Mouse (Mus musculus): ENCODE measurements around the gene Gpr153.

The Gpr153 gene

DNA sequence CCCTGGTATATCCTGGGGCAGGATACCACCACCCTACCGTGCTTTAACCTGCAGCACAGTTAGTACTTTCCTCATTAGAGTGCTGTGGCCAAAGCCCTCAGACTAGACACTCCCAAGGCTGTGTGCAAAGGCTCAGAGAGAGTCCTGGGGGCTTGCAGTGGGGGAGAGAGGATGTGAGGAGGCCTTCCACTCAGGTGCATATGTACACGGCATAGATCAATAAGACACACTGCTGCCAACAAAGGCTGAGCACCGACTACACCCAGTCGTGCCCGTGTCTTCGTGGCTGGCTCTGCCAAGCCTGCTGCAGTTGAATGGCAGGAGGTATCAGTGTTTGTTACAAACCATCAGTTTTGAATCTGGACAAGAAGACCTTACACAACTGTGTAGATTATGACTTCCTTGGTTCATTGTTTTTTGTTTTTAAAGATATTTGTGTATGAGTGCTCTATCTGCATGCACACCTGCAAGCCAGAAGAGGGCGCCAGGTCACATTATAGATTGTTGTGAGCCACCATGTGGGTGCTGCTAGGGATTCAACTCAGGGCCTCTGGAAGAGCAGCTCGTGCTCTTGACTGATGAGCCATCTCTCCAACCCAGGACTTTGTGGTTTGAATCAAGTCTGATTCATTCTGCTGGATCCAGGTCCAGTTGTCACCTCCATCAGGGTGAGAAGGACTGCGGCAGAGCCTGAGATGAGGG is 9.0 kb upstream of the Gpr153 start:
- DNase-seq (ENCODE audit: low spot score), result no peak

DNA sequence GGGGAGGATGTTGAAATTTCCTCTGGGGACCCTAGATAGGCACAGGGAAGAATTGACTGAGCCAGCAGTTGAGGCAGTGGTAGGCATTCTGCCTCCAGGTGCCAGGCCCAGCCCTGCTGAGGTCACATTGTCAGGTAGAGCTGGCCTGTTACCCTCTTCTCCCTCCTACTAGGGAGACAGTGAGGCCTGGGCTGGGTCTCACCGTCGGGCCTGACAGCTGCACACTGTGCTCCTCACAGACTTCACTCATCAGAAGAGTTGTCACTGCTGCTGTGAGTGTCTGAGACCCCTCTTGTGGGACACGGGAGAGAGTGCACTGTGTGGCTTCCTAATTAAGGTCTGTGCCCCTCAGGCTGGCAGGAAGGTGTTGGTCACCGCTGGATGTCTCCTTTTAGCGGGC is 8.2 kb upstream of the Gpr153 start:
- DNase-seq (ENCODE audit: low spot score), result no peak

DNA sequence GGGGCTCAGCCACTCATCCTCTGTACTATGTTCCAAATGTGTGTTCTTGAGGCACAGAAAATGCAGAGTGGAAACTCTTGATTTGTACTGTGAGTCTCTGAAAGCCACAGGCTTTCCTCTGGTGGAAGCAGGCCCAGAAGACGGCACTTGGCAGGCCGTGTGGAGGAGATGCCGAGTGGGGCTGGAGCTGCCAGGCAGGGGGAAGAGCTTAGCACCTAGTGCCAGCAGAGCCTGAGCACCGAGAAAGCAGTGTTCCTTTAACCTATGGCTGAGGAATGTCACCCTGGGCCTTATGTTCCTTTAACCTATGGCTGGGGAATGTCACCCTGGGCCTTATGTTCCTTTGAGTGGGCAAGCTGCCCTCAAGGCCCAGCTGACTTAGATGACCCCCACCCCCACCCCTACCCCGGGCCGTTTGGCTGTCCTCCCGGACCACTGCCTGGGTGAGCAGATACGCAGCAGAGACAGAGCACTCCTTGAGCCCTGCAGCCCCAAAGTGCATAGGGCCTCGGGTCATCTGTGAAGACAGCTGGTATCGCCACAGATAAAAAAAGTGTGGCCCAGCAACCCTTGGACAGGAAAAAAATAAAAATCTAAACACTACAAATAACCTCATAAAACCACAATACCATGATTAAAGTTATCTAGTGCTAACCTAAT is 7.7 kb upstream of the Gpr153 start:
- DNase-seq (ENCODE audit: low spot score), result peak; percentile 36

DNA sequence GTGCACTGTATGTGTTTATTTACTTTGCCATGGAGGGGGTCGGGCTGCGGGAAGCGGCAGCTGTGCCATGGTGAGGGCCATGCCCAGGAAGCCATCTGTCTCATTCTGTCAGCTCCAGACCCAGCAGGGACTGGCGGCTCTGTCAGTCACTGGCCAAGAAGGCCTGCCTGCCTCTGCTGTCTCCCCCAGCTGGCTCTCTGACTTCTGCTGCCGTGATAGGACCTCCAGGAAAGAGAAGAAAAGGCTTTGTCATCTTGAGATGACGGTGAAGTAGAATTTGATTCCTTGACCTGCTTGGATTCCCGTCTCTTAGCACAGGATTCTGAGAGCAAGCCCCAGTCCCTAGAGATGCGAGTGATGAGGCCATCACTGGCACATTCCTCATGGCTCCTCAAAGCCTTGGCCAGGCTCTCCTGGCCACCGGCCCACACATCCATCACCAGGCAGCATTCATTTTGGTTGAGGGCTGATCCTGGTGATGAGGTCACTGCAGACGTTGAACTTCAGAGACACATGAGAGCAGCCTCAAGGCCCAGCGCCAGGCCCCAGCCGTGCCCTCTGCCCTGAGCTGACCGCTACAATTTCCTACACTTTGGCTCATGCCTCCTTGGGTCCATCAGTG is 6.2 kb upstream of the Gpr153 start:
- peak; percentile 39 for DNase-seq (ENCODE audit: low spot score)

DNA sequence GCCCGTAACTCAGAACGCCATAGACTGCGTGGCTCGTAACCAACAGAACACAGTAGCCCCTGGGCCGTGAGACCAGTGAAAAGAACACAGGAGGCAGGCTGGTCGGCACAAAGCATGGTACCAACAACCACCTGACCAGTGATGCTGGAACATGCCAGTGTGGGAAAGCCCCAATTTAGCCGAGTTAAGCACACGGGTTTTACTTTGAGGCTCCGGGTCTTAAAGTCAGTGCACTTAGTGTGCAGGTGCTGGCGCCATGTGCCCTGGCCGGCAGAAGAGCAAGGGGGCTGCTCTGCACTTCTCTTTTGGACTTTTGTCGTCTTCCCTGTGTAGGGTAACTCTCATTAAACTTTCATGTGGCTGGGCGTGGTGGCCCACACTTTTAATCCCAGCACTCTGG is 4.1 kb upstream of the Gpr153 start:
- no peak for DNase-seq (ENCODE audit: low spot score)

DNA sequence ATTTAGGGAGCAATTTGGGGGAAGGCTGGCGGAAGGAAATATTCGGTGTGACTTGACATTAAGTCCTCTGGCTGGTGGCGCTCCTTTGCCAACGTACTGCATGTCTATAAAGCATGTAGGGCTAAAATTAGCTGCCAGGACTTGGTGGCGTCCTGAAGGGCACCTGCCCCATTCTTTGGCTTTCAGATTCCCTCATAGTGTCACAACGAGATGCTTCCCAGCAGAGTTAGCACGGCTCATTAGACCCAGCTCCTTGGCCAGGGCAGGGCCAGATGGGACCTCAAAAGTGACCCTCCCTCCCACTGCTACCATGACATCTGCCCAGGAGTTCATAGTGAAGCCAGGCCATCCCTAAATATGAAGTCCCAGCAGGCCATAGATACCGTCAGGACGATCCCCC is 3.4 kb upstream of the Gpr153 start:
- no peak for DNase-seq (ENCODE audit: low spot score)

DNA sequence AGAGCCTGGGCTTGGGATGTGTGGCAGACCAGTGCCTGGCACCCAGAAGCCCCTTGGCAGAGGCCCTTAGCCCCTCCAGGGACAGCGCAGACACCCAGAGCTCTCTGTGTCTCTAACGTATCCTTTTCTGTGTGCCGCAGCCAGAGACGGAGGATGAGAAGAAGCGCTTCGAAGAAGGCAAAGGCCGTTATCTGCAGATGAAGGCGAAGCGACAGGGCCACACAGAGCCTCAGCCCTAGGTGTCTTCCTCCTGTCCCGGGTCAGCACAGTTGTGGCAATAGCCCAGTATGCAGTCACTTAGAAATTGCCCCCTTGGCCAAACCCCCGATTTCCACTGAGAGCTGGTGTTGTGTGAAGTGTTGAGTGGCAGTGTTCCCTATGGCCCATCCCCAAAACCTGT is 2.7 kb upstream of the Gpr153 start:
- DNase-seq (ENCODE audit: low spot score), result no peak

DNA sequence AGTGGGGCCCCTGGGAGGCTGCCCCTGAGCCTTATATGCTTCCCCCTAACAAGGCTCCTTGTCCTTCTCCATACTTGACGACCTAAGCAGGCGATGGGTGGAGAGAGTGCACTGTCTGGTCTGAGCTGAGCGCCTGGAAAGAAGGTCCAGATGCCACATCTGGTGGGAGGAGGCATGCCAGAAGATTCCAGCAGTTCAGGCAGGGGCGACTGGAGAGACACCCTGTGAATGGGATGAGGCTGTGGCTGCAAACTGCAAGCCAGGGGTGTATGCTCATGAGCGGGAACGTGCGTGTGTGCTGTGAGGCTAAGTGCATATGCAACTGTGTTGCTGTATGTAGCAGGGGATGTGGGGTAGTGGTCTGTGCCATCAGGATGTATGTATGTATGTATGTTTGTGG is 2.0 kb upstream of the Gpr153 start:
- no peak for DNase-seq (ENCODE audit: low spot score)

DNA sequence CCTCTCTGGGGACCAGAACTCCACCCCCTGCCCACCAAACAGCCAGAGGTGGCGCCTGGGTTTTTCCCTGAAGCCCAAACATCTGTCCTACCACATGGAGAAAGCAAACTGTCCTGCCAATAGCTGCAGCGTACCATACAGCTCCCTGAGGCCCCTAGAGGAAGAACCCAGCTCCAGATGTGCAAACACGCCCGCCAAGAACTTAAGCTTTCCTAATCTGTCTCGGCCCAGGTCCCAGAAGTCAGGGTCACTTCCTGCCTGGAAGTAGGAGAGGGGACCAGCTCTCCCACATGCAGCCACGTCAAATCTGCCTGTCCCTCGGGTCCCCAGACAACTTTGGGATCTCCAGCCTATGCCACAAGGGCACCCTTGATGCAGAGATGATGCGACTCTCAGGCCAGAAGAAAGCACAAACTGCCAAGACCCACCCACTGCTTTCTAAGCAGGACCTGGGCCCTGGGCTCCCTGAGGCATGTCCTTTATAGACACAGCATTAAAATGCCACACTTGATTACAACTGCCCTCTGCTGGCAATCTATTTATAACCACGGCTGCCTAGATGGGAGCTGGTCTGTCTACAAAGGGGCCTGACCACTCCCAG is 1.5 kb upstream of the Gpr153 start:
- DNase-seq (ENCODE audit: low spot score), result peak; percentile 48

DNA sequence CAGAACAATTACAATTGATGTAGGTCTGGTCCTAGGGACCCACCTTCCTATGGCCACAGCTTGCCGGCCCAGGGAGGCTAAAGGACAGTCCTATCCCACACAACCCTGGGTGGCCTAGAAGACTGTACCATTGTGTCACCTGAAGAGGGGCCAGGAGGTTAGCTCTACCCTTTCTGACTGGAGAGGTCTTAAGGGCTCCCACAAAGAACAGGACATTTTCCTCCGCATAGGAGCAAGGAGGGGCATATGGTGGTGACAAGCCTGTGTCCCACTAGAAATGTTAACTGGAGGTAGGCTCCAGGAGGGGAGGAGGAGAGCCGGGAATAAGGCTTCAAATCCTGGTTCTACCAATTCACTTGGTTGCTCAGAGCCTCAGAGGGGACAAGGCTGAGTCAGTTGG is 841 bp upstream of the Gpr153 start:
- DNase-seq (ENCODE audit: low spot score), result no peak

DNA sequence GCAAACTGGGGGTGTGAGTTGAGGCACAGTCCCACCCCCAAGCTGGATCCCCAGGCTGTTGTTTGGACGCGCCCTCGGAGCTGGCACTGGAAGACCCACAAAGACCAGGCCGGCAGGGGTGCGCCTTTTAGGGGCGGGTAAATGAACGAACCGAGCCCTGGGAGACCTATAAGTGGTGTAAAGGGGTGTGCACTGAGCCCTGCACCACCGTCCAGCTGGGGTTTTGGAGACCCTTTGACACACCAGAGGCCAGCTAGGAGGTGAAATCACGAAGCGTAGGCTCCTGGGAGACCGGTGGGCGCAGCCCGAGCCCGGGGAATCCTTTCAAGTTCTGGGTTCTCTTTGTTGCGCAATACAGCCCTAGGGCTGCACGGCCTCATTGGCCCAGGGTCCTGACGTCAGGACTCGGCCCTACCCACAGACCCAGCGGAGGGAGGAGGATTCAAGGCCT is 674 bp downstream of the Gpr153 start:
- DNase-seq (ENCODE audit: low spot score), result no peak

DNA sequence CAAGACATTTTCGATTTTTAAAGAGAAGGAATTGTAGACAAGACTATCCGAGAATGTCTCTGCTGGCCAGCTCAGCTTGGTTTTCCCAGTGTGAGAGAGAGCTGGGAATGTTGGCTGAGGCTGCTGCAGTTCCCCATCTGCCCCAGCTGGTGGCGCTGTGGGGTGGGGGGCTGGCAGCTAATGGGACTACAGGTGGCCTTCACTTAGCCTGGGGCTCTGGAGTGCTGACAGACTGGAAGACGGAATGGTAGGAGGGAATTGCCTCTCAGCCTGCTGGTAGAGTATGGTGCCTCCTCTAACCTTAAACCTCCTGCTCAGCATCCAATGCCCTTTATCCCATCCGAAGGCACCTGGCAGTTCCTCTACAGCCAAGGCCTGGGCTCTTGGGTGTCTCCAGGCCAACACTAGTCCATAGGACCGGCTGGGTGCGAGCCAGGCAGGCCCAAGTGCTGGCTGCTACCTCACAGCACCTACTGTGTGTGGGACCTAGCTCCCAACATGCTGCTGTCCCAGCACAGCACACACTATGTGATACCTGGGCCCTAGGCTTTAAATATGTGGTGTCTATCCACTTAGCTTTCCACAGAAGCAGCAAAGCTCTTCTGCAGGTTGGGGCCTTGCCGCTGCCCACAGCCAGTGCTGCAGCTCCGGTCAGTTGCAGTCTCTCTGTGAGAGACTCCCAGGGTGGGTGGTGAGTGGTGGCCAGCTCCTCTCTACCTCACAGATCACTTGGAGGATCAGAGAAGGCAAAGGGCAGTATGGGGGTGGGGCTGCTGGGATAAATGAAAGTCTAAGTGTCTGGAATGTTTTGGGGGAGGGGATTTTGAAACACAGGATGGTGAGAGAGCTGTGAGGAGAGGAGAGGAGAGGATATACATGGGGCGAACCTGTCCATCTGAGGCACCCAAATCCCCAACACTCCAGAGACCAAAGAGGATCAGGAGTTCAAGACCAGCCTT is 2.6 kb downstream of the Gpr153 start:
- no peak for DNase-seq (ENCODE audit: low spot score)

DNA sequence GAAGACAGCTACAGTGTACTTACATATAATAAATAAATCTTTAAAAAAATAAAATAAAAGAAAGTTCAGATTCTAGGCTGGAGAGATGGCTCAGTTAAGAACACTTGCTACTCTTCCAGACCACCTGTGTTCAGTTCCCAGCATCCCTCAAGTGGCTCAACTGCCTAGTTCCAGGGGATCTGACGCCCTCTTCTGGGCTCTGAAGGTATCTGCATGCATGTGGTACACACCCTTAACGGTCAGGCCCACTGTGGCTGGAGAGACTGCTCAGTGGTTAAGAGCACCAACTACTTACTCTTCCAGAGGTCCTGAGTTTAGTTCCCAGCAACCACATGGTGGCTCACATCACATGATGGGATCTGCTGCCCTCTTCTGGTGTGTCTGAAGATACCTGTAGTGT is 3.9 kb downstream of the Gpr153 start:
- DNase-seq (ENCODE audit: low spot score), result no peak

DNA sequence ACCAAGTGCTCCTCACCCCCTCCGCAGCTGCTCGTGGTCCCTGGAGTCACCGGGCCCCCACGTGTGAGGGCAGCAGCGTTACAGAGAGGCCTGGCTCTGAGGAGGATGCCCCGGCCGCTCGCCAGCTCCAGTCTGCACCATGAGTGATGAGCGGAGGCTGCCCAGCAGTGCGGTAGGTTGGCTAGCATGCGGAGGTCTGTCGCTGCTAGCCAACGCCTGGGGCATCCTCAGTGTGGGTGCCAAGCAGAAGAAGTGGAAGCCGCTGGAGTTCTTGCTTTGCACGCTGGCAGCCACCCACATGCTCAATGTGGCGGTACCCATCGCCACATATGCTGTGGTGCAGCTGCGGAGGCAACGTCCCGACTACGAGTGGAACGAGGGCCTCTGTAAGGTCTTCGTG is 5.0 kb downstream of the Gpr153 start:
- no peak for DNase-seq (ENCODE audit: low spot score)

DNA sequence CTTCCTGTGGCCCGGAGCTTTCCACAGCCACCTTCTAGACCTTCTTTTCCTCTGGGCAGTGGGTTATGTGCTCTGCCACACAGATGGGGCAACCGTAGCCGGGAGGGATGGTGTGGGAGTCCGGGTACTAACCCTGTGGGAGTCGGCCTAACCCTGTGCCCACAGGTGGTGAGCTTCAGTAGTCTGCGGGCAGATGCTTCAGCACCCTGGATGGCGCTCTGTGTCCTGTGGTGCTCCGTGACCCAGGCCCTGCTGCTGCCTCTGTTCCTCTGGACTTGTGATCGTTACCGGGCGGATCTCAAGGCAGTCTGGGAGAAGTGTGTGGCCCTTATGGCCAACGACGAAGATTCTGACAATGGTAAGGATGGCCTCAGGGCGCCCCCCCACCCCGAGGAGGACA is 7.6 kb downstream of the Gpr153 start:
- no peak for DNase-seq (ENCODE audit: low spot score)

DNA sequence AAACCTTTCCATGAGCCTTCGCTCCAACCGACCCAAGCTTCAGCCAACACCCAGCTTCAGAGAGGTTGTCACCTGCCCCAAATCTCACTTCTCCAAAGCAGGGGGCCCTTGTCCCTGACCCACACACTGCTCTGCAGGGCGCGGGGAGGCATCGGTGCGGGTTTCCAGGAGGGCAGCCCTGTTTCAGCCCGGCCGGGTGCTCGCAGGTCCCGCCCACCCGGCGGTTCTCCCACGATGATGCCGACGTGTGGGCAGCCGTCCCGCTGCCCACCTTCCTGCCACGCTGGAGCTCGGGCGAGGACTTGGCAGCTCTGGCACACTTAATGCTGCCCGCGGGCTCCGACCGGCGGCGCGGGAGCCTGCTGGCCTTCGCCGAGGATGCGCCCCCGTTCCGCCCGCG is 8.7 kb downstream of the Gpr153 start:
- no peak for DNase-seq (ENCODE audit: low spot score)

DNA sequence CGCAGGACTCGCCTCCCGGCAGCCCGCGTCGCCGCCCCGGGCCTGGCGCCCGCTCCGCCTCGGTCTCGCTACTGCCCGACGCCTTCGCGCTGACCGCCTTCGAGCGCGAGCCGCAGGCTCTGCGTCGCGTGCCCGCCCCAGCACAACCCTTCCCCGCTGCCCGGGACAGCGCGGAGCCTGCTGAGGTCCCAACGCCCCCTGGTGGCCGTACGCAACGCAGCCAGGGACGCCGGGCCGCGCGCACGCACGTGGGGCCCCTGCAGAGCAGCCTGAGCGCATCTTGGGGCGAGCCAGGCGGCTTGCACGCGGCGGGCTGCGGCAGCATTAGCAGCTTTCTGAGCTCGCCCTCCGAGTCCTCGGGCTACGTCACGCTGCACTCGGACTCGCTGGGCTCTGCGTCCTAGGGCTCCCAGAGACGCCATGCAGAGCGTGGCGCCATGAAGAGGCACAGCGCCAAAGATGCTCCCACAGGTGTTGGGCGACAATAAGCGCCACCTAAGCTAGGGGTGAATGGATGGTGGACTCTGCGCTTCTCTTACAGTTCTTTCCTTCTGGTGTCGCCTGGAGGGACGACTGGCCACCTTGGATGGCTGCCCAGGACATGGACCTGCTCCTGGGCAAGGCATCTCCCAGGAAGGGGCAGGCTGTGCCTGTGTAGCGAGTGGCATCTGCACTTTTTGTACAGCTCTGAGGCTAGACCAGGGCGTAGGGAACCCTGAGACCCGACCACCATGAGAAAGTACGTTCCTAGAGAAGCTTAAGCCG is 9.3 kb downstream of the Gpr153 start:
- peak; percentile 83 for DNase-seq (ENCODE audit: low spot score)

DNA sequence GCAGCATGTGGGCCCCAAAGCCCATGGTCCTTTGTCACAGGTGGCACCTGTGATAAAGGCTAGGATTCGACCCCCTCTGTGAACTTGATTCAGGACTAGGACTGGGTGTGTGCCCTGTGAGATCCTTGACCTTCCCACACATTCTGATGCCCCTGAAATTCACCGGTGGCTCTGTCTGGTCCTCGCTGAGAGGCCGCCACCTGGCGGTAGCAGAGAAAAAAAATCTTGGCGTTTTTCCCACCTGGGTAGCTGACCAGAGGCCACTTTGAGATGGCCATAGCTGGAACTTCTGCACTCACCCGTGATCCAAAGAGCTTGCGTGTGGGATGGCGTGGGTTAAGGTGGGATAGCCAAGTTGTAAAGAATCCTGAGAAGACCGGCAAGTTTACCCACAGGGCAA is 11.5 kb downstream of the Gpr153 start:
- DNase-seq (ENCODE audit: low spot score), result peak; percentile 58

DNA sequence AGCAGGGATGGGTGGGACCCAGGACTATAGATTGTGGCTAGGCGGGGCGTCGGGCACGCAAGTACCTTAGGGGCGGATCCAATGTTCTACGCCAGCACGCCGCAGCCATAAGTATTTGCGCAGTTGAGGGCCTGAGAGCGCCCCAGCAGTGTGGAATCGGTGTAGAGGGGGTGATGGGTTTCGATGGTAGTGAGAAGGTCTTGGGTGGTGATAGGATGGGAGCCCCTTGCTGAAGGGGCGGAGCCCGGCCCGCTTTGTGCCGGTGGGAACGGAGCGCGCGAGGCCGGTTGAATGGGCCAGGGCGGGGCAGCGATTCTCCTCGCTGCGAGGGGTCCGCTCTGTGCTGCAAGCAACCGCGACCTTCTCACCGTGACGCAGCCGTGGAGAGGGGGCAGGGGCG is 12.2 kb downstream of the Gpr153 start:
- DNase-seq (ENCODE audit: low spot score), result no peak

DNA sequence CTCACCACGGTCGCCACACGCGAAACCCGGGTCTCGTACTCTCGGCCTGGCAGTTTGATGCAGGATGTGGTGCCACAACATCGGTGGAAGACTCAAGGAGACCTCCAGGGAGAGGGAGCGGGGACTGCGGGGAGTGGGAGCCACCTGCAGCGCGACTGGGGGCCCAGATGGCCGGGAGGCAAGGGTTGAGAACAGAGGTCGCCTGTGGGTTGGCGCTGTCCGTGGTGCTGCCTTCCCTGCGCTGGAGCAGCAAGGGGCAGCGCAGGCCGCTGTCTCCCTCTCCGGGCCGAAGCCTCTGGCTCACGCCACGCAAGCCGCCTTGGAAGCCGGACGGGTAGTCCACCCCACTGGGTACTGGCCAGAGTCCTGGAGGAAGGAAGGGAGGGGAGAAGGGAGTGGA is 12.9 kb downstream of the Gpr153 start:
- DNase-seq (ENCODE audit: low spot score), result peak; percentile 76
